Mouse (Mus musculus) ZHBTc4 (cell line): Measurements from ENCODE around the gene Cyb561d1.

Experiments
- DNase-seq: peaks from one replicate; pipeline ENCODE4 v3.0.0-alpha.2; 2011; ENCODE audit warnings: low read depth, low spot score

Cyb561d1 gene

DNA sequence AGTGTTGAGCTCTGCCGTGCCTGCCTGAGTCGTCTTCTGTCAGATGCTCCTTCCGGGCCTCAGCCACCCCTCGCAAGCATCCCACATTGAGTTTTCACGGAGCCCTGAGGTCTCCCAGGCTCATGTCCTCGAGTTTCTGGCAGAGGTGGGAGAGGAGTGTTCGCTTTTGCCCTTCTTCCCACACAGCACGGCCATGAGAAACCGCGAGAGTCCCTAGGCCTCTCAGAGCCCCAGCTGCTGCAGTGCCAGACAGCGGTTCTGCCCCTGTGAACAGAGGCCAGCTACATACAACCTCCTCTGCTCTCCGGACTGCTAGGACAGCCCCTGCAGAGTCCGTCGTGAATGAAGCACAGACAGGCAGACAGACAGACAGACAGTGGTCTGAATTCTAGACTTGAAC lies 33.5 kb downstream of the Cyb561d1 start:
- DNase-seq: no peak

DNA sequence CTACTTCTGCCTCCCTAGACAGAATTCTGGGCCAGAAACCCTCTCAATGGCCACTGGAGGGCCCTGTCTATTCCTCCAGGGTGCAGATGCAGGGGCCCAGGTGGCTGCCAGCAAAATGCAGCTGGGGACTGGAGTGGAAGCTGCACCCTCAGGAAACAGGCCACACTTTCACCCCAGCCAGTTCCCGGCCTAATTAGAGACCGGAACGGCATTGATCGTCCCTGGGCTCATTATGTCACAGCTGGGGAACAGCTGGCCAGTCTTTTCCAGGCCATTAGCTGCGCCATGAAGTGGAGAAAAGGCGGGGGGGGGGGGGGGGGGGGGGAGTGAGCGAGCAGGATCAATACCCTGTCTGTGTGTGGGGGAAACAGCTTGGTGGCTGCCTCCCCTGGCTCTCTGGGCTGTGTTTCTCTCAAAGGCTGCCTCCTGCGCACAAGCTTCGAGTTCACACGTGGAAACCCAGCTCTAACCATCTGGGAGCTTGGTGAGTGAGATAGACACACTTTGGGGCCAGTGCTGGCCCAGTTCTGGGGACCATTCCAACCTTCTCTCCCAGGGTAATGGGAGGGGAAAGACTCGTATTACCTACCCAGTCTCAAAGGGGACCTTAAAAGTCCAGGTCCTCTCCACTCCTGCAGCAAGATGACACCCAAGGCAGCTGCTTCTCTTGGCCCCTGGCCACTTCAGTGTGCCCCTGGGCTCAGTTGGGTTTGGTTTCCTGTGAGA lies 34.4 kb downstream of the Cyb561d1 start:
- no peak for DNase-seq

DNA sequence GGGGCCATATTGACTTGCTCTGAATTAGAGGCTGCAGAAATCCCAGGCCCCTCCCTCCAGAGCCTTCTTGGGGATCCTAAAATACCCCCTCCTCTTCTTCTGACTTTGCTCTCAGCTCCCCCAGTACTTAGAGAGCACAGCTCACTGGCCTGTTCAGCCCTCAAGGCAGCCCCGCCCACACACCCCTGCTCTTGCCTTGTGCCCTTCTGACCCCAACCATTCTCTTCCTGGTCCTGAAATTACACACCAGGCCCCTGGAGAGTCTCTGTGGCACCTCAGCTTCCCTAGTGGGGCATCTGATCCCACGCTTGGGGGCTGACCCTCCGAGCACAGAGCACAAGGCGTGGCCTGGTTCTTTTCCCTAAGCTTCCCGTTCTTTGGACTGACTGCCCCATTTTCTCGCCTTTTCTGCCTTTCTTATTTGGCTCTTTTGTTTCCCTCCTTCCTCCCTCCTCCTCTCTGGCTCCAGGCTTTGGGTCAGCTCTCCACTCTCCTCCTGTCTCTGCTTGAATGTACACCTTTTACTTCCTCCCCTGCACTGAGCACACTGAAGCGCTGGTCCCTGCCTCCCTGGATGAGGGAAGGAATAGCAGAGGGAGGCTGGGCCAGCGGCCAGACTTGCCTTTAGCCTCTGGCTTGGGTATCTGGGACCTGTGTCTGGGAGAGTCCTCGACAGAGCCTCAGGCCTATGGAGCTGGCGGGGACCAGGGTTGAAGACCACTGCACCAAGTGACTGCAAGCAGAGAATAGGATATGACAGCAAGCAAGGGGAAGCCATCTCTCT lies 35.3 kb downstream of the Cyb561d1 start:
- DNase-seq: no peak

GRCm38 (mm10) chr3:108164807-108165206 lies 36.2 kb downstream of the Cyb561d1 start:
- DNase-seq: peak; percentile 85

DNA sequence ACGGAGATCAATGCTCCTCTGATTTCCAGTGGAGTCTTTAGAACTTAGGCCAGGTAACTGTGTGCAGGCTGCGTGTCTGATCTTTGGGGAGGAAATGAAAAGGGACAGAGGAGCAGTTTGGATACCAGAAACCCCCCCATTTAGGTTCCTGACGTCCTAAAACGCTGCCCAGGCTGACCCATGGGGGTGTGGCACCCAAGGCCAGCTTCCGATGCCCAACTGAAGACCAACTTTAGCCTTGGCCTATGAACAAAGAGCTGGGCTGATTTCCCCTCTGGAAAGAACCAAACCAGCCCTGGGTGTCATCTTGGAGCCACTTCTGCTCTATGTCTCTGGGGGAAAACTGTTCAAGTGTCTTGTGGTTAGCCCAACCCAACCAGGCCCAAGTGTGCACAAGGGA lies 36.9 kb downstream of the Cyb561d1 start:
- no peak for DNase-seq

- no peak for DNase-seq
These were observed 42.5 kb downstream of the Cyb561d1 start for GRCm38 (mm10) chr3:108158383-108159037.

GRCm38 (mm10) chr3:108154656-108155055 lies 46.4 kb downstream of the Cyb561d1 start, which contains the start of gene Gpr61:
Gpr61 (minus strand) TSS chr3:108154882.
- DNase-seq: no peak

DNA sequence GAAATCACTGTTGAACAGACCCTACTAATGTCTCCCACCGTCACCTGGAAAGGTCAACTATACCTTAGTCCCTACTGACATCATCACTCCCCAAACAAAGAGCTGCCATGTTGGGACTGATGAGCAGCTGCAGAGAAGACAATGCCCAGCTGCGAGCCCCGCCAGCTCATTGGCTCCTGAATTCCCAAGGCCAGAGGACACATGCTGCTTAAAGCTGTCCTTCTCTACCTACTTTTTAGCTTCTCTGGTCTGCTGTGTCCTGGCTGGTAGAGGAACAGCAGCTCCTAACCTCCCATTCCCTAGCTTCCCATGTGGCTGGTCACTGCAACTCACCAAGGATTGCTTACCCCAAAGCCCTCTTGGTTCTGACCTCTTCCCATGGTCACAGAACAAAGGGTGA lies 48.7 kb downstream of the Cyb561d1 start:
- no peak for DNase-seq

GRCm38 (mm10) chr3:108147386-108148235 lies 53.4 kb downstream of the Cyb561d1 start:
- peak; percentile 90 for DNase-seq

GRCm38 (mm10) chr3:108146671-108147070 lies 54.3 kb downstream of the Cyb561d1 start:
- DNase-seq: no peak
